In genomic region chr6:135148506-135148905, GRCm38 (mm10) we compare ENCODE assay signal across 9 mouse cellular contexts. TPM values are rescaled to one million over a fixed set of nuclear protein-coding genes. Genes with fewer than 3 reads are reported as not detected.
DNase-seq lines count a peak whose midpoint lies in the region; ATAC-seq and TF ChIP-seq lines count a peak whose summit lies in the region.
"Had no signal": no experiment of that assay in that cellular context is flagged by ENCODE, and none has a peak within 500 bp of the region (broad histone marks: within the 10 kb centered on the region; RNA-seq: fewer than 3 reads in every experiment).

No protein-coding gene starts in this region.

- H3K27ac ChIP-seq in heart, embryonic 10.5 days = no peak overlapping the region
- no peak overlapping the region for H3K27ac ChIP-seq in CH12.LX (ENCODE audit: insufficient read depth, low read depth)
- no peak overlapping the region for H3K27ac ChIP-seq in liver, embryonic 12.5 days
- H3K27ac ChIP-seq in stomach, postnatal 0 days (replicated peaks) = no peak overlapping the region

- H3K9me3 ChIP-seq in heart, embryonic 10.5 days = no peaks in the 10 kb centered on the region
- H3K9me3 ChIP-seq in CH12.LX (replicated peaks; ENCODE audit: low read length) = peaks cover 3% of the 10 kb centered on the region
- no peaks in the 10 kb centered on the region for H3K9me3 ChIP-seq in liver, embryonic 12.5 days (replicated peaks)
- H3K9me3 ChIP-seq in stomach, postnatal 0 days (ENCODE audit: control insufficient read depth, low read length) = no peaks in the 10 kb centered on the region

- intact Hi-C loops in heart, postnatal 14 days (cut with DNase I) = loop anchor here (2.0 kb wide), 2 partner anchors 88 to 228 kb away; no protein-coding TSS in a partner anchor

- TF ChIP-seq POLR2A in CH12.LX (IDR thresholded peaks at IDR 0.05; ENCODE audit: low read depth, low read length) = no peak

- peak; percentile 20 for TF ChIP-seq RAD21 in CH12.LX (IDR thresholded peaks at IDR 0.05; ENCODE audit: low read depth, low read length)

- peak; percentile 14; the same call in 1 of the 2 replicates for ATAC-seq in liver, embryonic 12.5 days
- ATAC-seq in stomach, postnatal 0 days (ENCODE audit: low FRiP score, low TSS enrichment) = peak; percentile 32
- no peak for ATAC-seq in inflammation-experienced regulatory T-cells, adult 6 months

- H3K36me3 ChIP-seq in heart, embryonic 10.5 days = peaks cover 7% of the 10 kb centered on the region
- H3K36me3 ChIP-seq in CH12.LX (replicated peaks in 1 of 2; ENCODE audit: control insufficient read depth in 1 of 2, insufficient read depth in 1 of 2, low read length in 1 of 2) = no peaks in the 10 kb centered on the region
- H3K36me3 ChIP-seq in liver, embryonic 12.5 days = peaks cover 97% of the 10 kb centered on the region
- no peaks in the 10 kb centered on the region for H3K36me3 ChIP-seq in stomach, postnatal 0 days (ENCODE audit: control insufficient read depth, insufficient read depth, low read length)

- WGBS in heart, embryonic 10.5 days = 37% methylated on average over 1 of the region's 1 CpGs
- WGBS in liver, embryonic 12.5 days (ENCODE audit: insufficient replicate concordance) = 35% methylated on average over 1 of the region's 1 CpGs
- 45% methylated on average over 1 of the region's 1 CpGs for whole genome bisulfite sequencing in stomach, postnatal 0 days

- no peak overlapping the region for H3K9ac ChIP-seq in CH12.LX (ENCODE audit: insufficient read depth, low read depth)
- no peak overlapping the region for H3K9ac ChIP-seq in liver, embryonic 12.5 days
- H3K9ac ChIP-seq in stomach, postnatal 0 days (ENCODE audit: low read length) = no peak overlapping the region

- no peak for TF ChIP-seq EP300 in CH12.LX (IDR thresholded peaks at IDR 0.05; ENCODE audit: low read length)
- TF ChIP-seq EP300 in stomach, postnatal 0 days (optimal IDR thresholded peaks at IDR 0.05) = no peak

- H3K4me1 ChIP-seq in heart, embryonic 10.5 days = no peaks in the 10 kb centered on the region; the same call in 1 of the 2 replicates
- peaks cover 0 to 16% of the 10 kb centered on the region in 2 experiments; a peak in 2 of 4 replicates for H3K4me1 ChIP-seq in CH12.LX (ENCODE audit: control insufficient read depth in 1 of 2, insufficient read depth in 2 of 2)
- H3K4me1 ChIP-seq in liver, embryonic 12.5 days = peaks cover 4% of the 10 kb centered on the region; the same call in 1 of the 2 replicates
- H3K4me1 ChIP-seq in stomach, postnatal 0 days (replicated peaks; ENCODE audit: control insufficient read depth, insufficient read depth) = no peaks in the 10 kb centered on the region

- in situ Hi-C loops in CH12.LX (cut with MboI; ENCODE audit: low pct_ligation_motif_present, low pct_unique_long_range_greater_than_20kb, low sequenced_read_pairs) = loop anchor here (10.0 kb wide), 1 partner anchor 64 kb away; no protein-coding TSS in a partner anchor

- peaks cover 14% of the 10 kb centered on the region for H3K27me3 ChIP-seq in heart, embryonic 10.5 days (ENCODE audit: insufficient read depth, poor library complexity, severe bottlenecking)
- H3K27me3 ChIP-seq in CH12.LX (replicated peaks) = no peaks in the 10 kb centered on the region
- no peaks in the 10 kb centered on the region for H3K27me3 ChIP-seq in liver, embryonic 12.5 days (replicated peaks)
- no peaks in the 10 kb centered on the region for H3K27me3 ChIP-seq in stomach, postnatal 0 days (ENCODE audit: control insufficient read depth, insufficient read depth, low read length)

- peak; percentile 28 to 51 for DNase-seq in heart, postnatal 14 days
- no peak for DNase-seq in heart, embryonic 10.5 days (ENCODE audit: low spot score)
- peak; percentile 15 for DNase-seq in CH12.LX (ENCODE audit: extremely low read depth)
- DNase-seq in cerebellum, adult 9-10 months = peak; percentile 19
- DNase-seq in stomach, postnatal 0 days (ENCODE audit: low spot score) = peak; percentile 44
- no peak for DNase-seq in right cerebral cortex, postnatal 25 days

- H3K4me3 ChIP-seq in heart, embryonic 10.5 days = no peak overlapping the region
- no peak overlapping the region for H3K4me3 ChIP-seq in CH12.LX (replicated peaks in 1 of 3; ENCODE audit: low read depth in 2 of 3, low read length in 2 of 3, poor library complexity in 1 of 3)
- H3K4me3 ChIP-seq in liver, embryonic 12.5 days = no peak overlapping the region
- H3K4me3 ChIP-seq in stomach, postnatal 0 days (ENCODE audit: low read depth, low read length) = no peak overlapping the region

- H3K4me2 ChIP-seq in CH12.LX (ENCODE audit: insufficient read depth, low read depth, poor library complexity, severe bottlenecking) = no peak overlapping the region
- no peak overlapping the region for H3K4me2 ChIP-seq in liver, embryonic 12.5 days
- no peak overlapping the region for H3K4me2 ChIP-seq in stomach, postnatal 0 days (replicated peaks; ENCODE audit: low read depth)

- no peaks in the 10 kb centered on the region for H3K79me2 ChIP-seq in CH12.LX (replicated peaks; ENCODE audit: control insufficient read depth, extremely low read depth, insufficient read depth, poor library complexity, severe bottlenecking)

- dilution Hi-C loops in CH12.LX (cut with MboI; ENCODE audit: extremely low pct_ligation_motif_present, extremely low pct_unique_long_range_greater_than_20kb, low sequenced_read_pairs) = no loop called here

- TF ChIP-seq CTCF in CH12.LX (conservative IDR thresholded peaks at IDR 0.05 in 1 of 2, IDR thresholded peaks at IDR 0.05 in 1 of 2; ENCODE audit: low read depth in 2 of 2, low read length in 2 of 2) = peak; percentile 70 to 88
- TF ChIP-seq CTCF in stomach, postnatal 0 days (IDR thresholded peaks at IDR 0.05; ENCODE audit: low read depth) = peak; percentile 81

TF ChIP-seq in CH12.LX, 34 proteins besides CTCF, POLR2A, EP300 and RAD21:
- no peak for TF ChIP-seq JUND (conservative IDR thresholded peaks at IDR 0.05; ENCODE audit: low read depth, low read length)
- no peak for TF ChIP-seq MAFK (IDR thresholded peaks at IDR 0.05; ENCODE audit: insufficient replicate concordance, low read length)
- TF ChIP-seq SMC3 (IDR thresholded peaks at IDR 0.05; ENCODE audit: low read depth, low read length) = peak; percentile 63

RNA-seq across cellular contexts. Expression of gene Gprc5d, which starts 30.4 kb away (rescaled TPM):
- not detected for total RNA-seq in heart, postnatal 14 days (2021)
- not detected in 2 replicates for polyA plus RNA-seq in heart, embryonic 10.5 days (2016; fragmentation: Nextera tagmentation; extraction: Ambion mirVana)
- not detected in 2 replicates for total RNA-seq in CH12.LX (2012; rRNA removed)
- total RNA-seq in CH12.LX (2014; rRNA removed) = not detected in 2 replicates
- polyA plus RNA-seq in CH12.LX (2012; ENCODE audit: insufficient read length, low read depth) = not detected in 2 replicates
- 0.10 TPM in 1 of 2 replicates, not detected in the other for polyA plus RNA-seq in liver, embryonic 12.5 days (2016; fragmentation: Nextera tagmentation; extraction: Ambion mirVana)
- 0.07 TPM in 1 of 2 replicates, not detected in the other for polyA plus RNA-seq in stomach, postnatal 0 days (2015; fragmentation: Nextera tagmentation; extraction: Ambion mirVana)
- not detected for polyA plus RNA-seq in inflammation-experienced regulatory T-cells, adult 6 months (2017; shearing (Covaris generic))
- total RNA-seq: adrenal gland, adult 18-20 months had no signal

RNA-seq across cellular contexts. Expression of gene Fam234b, which starts 49.3 kb away (rescaled TPM):
- total RNA-seq in heart, postnatal 14 days (2021) = 1 to 10 TPM; 6.3 to 7.8 TPM
- 9.8 and 11.6 TPM in 2 replicates for polyA plus RNA-seq in heart, embryonic 10.5 days (2016; fragmentation: Nextera tagmentation; extraction: Ambion mirVana)
- total RNA-seq in CH12.LX (2012; rRNA removed) (0.04 TPM in 2 replicates), CH12.LX (2014; rRNA removed) (0.20 and 0.23 TPM in 2 replicates)
- 0.49 and 0.76 TPM in 2 replicates for polyA plus RNA-seq in CH12.LX (2012; ENCODE audit: insufficient read length, low read depth)
- polyA plus RNA-seq in liver, embryonic 12.5 days (2016; fragmentation: Nextera tagmentation; extraction: Ambion mirVana) = 36.3 and 37.5 TPM in 2 replicates
- polyA plus RNA-seq in stomach, postnatal 0 days (2015; fragmentation: Nextera tagmentation; extraction: Ambion mirVana) = 12.4 and 13.3 TPM in 2 replicates
- polyA plus RNA-seq in inflammation-experienced regulatory T-cells, adult 6 months (2017; shearing (Covaris generic)) = 10 to 100 TPM; 21.9 to 30.2 (median 30.2) TPM

RNA-seq across cellular contexts. Expression of gene Hebp1, which starts 49.3 kb away (rescaled TPM):
- 10 to 100 TPM; 44.8 to 45.9 TPM for total RNA-seq in heart, postnatal 14 days (2021)
- polyA plus RNA-seq in heart, embryonic 10.5 days (2016; fragmentation: Nextera tagmentation; extraction: Ambion mirVana) = 20.7 and 21.2 TPM in 2 replicates
- total RNA-seq in CH12.LX (2012; rRNA removed) = not detected in 2 replicates
- total RNA-seq in CH12.LX (2014; rRNA removed) = not detected in 2 replicates
- polyA plus RNA-seq in CH12.LX (2012; ENCODE audit: insufficient read length, low read depth) = not detected in 2 replicates
- polyA plus RNA-seq in liver, embryonic 12.5 days (2016; fragmentation: Nextera tagmentation; extraction: Ambion mirVana) = 116 and 120 TPM in 2 replicates
- 33.7 and 42.3 TPM in 2 replicates for polyA plus RNA-seq in stomach, postnatal 0 days (2015; fragmentation: Nextera tagmentation; extraction: Ambion mirVana)
- 1 to 10 TPM in 2 of 3 experiments, not detected in 1; 1.3 to 2.0 TPM for polyA plus RNA-seq in inflammation-experienced regulatory T-cells, adult 6 months (2017; shearing (Covaris generic))

Comparison
In these comparisons a context has a peak if more than half of its experiments do, and no peak if none do; other contexts are left out.
1. DNase-seq: peak in heart, postnatal 14 days (2 of 2), CH12.LX (single experiment), cerebellum, adult 9-10 months (single experiment) and stomach, postnatal 0 days (single experiment); none in heart, embryonic 10.5 days (single experiment) and right cerebral cortex, postnatal 25 days (single experiment).